Mouse (Mus musculus): ENCODE measurements at regions not wholly inside any gene's neighbourhood (a gene's known extent, or its start where the extent isn't known, plus 50 kb on each side); places are given as distances from the start of the nearest gene placed in this dataset.

- DNase-seq (ENCODE audit: low spot score in 2 of 2) = no peak
Observed at GRCm38 (mm10) chr5:28567341-28567905, 100.4 kb upstream of the Shh start.

- DNase-seq (ENCODE audit: low spot score in 2 of 2) = no peak
Observed at GRCm38 (mm10) chr5:28563401-28563800, 96.3 kb upstream of the Shh start.

GRCm38 (mm10) chr5:28562917-28563316 lies 95.9 kb upstream of the Shh start:
- DNase-seq (ENCODE audit: low spot score in 2 of 2) = no peak

- DNase-seq (ENCODE audit: low spot score in 2 of 2) = no peak
Observed at GRCm38 (mm10) chr5:28553543-28553942, 86.5 kb upstream of the Shh start.

- DNase-seq (ENCODE audit: low spot score in 2 of 2) = no peak
Observed at GRCm38 (mm10) chr5:28530202-28530855, 63.3 kb upstream of the Shh start.

- no peak for DNase-seq (ENCODE audit: low spot score in 2 of 2)
Observed at GRCm38 (mm10) chr5:28526435-28526834, 59.4 kb upstream of the Shh start.

GRCm38 (mm10) chr5:28520800-28521707 lies 54.0 kb upstream of the Shh start:
- DNase-seq (ENCODE audit: low spot score in 2 of 2) = peak; percentile 57 to 70

- no peak for DNase-seq (ENCODE audit: low spot score in 2 of 2)
Observed at GRCm38 (mm10) chr5:28519059-28519543, 52.0 kb upstream of the Shh start.
